Mouse (Mus musculus): ENCODE data around the gene Arhgap32. TPM values are rescaled to one million over a fixed set of nuclear protein-coding genes. Genes with fewer than 3 reads are reported as not detected.
A peak's percentile ranks its signal among the peaks of the same experiment; 100 is the strongest.
"Not testable (repeated sequence)": the region's sequence is repeated elsewhere in the genome, so short reads cannot be mapped to it uniquely, and the experiment has no call there.

Arhgap32 gene
- total RNA-seq (2022) = 100 to 1,000 TPM; 213 to 272 (median 226) TPM

DNA sequence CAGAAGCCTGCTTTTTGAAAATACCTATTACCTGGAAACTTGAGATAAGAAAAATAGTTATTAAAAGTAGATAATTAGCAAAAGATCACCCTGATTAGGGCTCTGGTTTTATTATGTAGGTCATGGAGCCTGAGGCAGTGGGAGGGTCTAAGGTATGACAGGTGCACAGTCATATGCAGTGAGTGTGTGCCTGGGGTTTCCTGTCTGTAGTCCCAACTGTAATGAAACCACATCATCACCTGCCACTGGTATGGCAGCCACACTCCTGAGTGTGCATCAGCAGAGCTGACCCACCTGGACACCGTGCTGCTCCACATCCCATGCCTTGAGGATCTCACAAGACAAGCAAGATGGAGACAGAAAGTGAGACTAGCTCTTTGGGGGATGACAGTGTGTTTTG is at the start of gene Arhgap32:
Gene Arhgap32, plus strand, starts transcription at position 351 of the 400 bp plus-strand sequence.
- no peak for DNase-seq (ENCODE audit: low spot score in 2 of 2)

DNA sequence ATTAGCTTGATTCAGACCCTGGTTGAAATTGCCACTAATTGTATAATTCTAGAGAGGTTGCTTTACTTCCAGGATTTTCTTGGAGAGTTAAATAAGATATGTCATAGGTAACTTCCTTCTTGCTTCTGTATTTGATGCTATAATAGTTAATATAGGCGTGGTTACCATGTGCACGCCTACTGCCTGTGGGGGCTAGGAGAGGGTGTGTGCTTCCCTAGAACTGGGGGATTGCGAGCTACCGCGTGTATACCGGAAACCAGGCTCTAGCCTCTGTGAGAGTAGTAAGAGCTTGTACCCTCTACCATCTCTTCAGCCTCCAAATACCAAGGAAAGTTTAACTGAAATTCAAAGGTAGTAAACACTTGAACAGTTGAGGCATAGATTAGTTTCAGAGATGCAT is 43.2 kb upstream of the Arhgap32 start:
- no peak for DNase-seq (ENCODE audit: low spot score in 2 of 2)

DNA sequence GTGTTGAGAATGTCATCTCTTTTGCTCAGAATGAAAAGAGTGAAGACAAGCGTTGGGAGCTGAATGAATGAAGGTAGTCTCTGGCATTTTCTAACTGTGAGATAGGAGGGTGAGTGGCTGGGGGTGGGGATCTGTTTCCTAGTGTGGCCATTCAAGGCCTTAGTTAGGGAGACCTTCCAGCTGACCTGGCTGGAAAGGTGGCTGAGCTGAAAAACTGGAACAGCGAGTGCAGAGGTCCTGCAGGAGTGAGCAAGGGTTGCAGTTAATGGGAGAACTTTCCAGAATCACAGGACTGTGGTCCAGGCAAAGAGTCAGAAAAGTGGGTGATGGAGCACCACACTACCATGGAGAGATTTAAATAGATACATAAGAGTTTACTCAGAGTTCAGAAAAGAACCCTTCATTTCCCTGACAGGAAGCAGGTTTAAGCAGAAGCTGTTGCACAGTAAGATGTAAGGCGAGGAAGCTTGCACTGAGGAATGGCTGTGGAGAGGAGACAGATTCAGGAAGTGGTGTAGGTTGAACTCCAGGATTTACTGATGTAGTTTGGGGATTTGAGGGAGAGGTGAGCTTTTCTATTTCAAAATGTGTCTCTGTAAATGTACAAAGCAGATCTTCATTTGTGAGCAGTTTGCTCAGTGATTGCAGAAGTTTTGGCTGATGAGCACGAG is 27.7 kb upstream of the Arhgap32 start:
- DNase-seq (ENCODE audit: low spot score in 2 of 2) = no peak

- no peak for DNase-seq (ENCODE audit: low spot score in 2 of 2)
Observed at GRCm38 (mm10) chr9:32088882-32089281, 27.1 kb upstream of the Arhgap32 start.

GRCm38 (mm10) chr9:32093456-32093855 is 22.5 kb upstream of the Arhgap32 start:
- DNase-seq (ENCODE audit: low spot score in 2 of 2) = no peak

- DNase-seq (ENCODE audit: low spot score in 2 of 2) = no peak
Observed at GRCm38 (mm10) chr9:32094351-32095120, 21.4 kb upstream of the Arhgap32 start.

DNA sequence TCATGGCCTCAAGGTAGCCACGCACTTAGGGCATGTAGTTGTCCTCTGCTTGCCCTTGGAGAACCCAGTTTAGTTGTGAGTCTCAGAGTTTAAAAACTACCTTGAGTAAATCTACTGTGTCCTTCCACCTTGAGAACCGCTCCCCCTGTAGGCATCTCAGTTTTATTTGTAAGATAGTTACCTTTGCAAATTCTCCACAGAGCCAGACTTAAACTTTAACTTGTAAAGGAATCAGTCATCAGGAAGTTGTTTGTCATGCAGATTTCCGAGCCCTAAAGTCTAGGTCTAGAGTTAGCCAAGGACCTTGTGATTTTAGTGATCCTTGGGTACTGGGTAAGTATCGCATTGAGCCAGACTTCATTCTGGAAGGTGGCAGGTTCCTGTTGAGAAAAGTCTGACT is 20.4 kb upstream of the Arhgap32 start:
- no peak for DNase-seq (ENCODE audit: low spot score in 2 of 2)

GRCm38 (mm10) chr9:32096541-32096940 is 19.4 kb upstream of the Arhgap32 start:
- DNase-seq (ENCODE audit: low spot score in 2 of 2) = no peak

- DNase-seq (ENCODE audit: low spot score in 2 of 2) = no peak
Observed at GRCm38 (mm10) chr9:32097123-32097522, 18.8 kb upstream of the Arhgap32 start.

GRCm38 (mm10) chr9:32098425-32099155 is 17.3 kb upstream of the Arhgap32 start:
- no peak for DNase-seq (ENCODE audit: low spot score in 2 of 2)

GRCm38 (mm10) chr9:32100561-32100960 is 15.4 kb upstream of the Arhgap32 start:
- no peak for DNase-seq (ENCODE audit: low spot score in 2 of 2)

GRCm38 (mm10) chr9:32101488-32101887 is 14.4 kb upstream of the Arhgap32 start:
- no peak for DNase-seq (ENCODE audit: low spot score in 2 of 2)

DNA sequence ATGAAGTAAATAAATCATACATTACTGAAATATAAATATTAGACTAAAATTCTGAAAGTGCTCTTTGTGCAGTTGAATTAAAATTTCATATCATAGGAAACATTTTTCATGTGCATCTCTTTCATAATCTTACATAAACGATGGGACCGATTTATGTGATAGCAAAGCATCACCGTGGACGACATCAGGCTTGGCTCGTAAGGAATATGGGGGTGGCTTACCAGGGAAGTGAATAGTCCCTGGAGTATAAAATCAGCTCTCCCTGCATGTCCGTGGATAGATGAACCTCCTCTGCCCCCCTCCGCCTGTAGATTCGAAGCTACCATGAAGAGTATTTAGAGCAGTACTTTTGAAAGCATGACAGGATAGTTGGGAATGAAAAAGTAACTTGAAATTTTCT is 11.3 kb upstream of the Arhgap32 start:
- DNase-seq (ENCODE audit: low spot score in 2 of 2) = no peak

DNA sequence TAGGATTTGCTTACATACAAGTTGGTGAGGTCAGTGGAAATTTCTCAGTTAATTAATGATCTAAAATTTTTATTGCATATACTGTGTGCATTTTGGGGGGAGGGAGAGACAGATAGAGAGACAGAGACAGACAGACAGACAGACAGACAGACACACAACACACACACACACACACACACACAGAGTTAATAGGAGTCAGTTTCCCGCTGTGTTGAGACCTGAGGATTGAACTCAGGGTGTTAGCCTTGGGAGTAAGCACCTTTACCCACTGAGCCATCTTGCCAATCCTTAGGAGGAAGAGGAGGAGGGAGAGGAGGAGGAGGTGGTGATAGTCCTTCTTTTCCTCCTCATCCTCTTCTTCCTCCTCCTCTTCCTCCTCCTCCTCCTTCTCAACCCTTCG is 5.6 kb upstream of the Arhgap32 start:
- no peak for DNase-seq (ENCODE audit: low spot score in 2 of 2)

DNA sequence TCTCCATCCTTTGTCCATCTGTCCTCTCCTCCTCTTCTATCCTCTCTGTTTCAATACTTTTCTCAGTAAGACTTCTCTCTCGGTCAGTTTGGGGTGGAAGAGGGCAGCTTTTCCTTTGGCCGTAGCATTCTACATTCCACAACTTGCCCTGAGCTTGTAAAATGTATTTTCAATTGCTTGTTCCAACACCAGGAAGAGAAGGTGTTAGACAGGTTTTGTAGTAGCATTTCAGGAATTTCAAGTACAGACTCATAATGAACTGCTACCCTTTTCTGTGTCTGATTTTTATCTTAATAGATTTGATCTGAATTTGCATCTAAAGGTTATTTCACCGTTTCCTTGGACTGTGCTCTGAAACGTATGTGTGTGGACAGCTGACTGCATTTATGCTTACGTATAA is 336 bp downstream of the Arhgap32 start:
- no peak for DNase-seq (ENCODE audit: low spot score in 2 of 2)

- peak; percentile 26 to 40 for DNase-seq (ENCODE audit: low spot score in 2 of 2)
Observed at GRCm38 (mm10) chr9:32117876-32118275, 1.9 kb downstream of the Arhgap32 start.

GRCm38 (mm10) chr9:32118433-32118832 is 2.5 kb downstream of the Arhgap32 start:
- no peak for DNase-seq (ENCODE audit: low spot score in 2 of 2)

- DNase-seq (ENCODE audit: low spot score in 2 of 2) = no peak
Observed at GRCm38 (mm10) chr9:32119586-32119985, 3.6 kb downstream of the Arhgap32 start.

GRCm38 (mm10) chr9:32120162-32120561 is 4.2 kb downstream of the Arhgap32 start:
- DNase-seq (ENCODE audit: low spot score in 2 of 2) = no peak

DNA sequence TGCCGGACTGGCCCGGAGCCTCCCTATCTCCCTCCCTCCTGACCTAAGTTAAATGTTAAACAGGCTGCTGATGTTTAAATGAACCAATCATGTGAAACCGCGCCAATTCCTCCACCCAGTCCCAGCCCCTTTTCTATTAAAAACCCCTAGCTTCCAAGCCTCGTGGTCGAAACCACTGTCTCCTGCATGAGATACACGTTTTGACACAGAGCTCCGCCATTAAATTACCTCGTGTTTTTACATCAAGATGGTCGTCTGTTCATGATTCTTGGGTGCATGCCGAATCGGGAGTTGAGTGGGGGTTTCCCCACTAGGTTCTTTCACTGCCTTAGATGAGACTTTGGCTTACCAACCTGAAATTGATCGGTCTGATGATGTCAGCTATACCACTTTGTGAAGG is 5.3 kb downstream of the Arhgap32 start:
- not testable (repeated sequence) for DNase-seq (ENCODE audit: low spot score in 2 of 2)

GRCm38 (mm10) chr9:32136195-32136594 is 20.3 kb downstream of the Arhgap32 start:
- DNase-seq (ENCODE audit: low spot score in 2 of 2) = no peak

GRCm38 (mm10) chr9:32136680-32137295 is 20.9 kb downstream of the Arhgap32 start:
- DNase-seq (ENCODE audit: low spot score in 2 of 2) = no peak
